Mouse (Mus musculus): ENCODE results near the gene St3gal4.

The St3gal4 gene

GRCm38 (mm10) chr9:35105884-35106880, 12.9 kb downstream of the St3gal4 start:
- no peak for DNase-seq

GRCm38 (mm10) chr9:35105438-35105837, 13.6 kb downstream of the St3gal4 start:
- DNase-seq = no peak

GRCm38 (mm10) chr9:35104711-35105110, 14.4 kb downstream of the St3gal4 start:
- no peak for DNase-seq

DNA sequence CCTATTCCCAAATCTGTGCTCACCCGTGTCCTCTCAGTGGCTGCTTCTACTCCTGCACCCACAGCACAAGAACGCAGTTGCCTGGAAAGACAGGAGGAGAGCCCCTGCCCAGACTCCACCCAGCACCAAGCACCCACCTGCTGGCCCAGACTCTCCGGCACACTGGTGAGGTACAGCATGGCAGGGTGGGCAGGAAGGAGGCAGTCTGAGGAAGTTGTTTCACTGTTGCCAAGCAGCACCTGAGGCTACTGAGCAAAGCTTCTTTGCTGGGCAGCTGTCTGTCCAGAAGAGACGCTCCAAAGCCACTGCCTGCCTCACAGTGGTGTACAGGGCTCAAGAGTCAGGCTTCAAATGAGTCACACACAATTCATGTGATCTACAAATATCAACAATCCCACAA, 20.3 kb downstream of the St3gal4 start:
- no peak for DNase-seq

DNA sequence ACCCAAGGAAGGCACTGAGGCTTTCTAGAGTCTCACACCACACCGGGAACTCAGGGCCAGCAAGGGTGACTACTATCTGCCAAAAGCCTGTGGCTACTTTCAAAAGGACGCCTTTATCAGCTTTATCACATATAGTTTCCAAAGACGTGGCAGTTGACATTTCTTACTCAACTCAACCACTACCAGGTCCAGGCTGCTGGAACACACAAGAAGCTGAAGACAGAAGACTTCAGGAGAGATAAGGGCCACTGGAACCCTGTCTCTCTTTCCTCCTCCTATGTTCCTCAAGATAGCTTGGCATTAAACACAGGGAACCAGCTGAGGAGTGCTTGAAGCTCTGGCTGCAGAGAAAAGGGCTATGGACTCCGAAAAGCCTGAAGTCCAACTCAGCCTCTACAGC, 21.2 kb downstream of the St3gal4 start:
- DNase-seq = no peak

DNA sequence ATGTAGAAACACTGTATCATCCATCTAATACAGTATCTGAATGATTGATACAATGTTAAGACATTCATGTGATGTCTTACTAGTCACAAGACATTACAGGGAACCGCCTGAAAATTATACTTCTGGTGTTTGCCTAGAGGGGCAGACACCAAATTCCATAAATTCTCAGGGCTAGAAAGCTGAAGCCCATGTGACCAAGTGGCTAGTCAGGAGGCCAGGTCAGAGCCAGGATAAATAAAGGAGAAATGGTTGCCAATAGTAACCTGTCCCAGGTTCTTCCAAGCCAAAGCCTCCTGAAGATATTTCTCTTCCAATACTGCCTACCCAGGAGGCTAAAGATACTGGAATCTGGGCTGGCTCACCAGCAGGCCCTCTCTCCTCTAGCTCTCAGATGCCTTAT, 23.3 kb downstream of the St3gal4 start:
- DNase-seq = no peak

- no peak for DNase-seq
Observed at GRCm38 (mm10) chr9:35093350-35093749, 25.7 kb downstream of the St3gal4 start.

GRCm38 (mm10) chr9:35092904-35093303, 26.2 kb downstream of the St3gal4 start:
- DNase-seq = no peak

- DNase-seq = no peak
Observed at GRCm38 (mm10) chr9:35061446-35061845, 57.6 kb downstream of the St3gal4 start.

GRCm38 (mm10) chr9:35059881-35060280, 59.2 kb downstream of the St3gal4 start:
- DNase-seq = no peak

DNA sequence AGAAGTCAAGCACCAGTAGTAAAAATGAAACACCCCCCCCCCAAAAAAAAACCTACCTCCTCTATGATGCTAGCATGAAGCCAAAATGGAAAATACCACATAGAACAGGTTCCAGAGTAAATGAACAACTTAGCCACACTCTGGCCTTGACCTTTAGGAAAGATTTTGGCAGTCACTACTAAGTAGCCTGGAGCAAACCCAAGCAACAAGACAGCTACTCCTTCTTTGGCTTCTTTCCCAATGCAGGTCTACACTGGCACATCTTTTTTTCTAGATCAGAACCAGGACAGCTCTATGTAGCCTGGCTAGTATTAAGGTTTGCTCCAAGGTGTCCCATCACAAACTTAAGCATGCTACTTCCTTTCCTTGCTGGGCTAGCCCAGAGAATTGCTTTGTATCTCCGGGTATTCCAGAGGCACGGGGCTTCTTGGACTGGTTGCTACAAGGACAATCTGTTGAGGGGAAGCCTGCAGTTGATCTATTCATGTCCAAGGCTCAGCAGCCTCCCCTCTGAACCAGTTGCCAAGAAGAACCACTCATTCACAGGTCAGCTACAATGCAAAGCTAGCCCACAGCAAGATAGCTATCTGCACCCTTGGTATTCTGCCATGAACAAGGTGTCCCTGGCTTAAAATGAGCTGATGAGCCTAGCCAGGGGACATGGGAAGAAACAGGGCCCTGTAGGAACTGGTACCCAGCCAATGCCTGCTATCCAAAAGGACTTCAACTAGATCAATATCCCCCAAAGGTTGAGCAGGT, 60.3 kb downstream of the St3gal4 start:
- DNase-seq = no peak

DNA sequence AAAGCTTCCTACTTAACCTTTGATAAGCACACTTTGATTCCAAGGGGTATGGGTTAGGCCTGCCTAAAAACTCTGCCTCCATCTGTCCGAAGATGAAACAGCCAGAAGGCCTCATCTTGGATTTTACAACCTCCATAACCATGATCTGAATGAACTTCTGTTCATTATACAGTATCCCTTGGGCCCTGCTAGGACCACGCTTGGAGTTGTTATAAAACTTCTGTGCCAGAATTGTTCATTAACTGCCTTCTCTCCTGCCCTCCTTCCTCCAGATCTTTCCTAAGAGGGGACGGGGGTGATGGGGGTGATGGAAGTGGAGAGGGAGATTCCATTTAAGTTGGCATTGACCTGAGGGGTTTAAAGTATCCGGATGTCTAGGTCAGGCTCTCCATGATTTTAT, 60.9 kb downstream of the St3gal4 start:
- DNase-seq = no peak

DNA sequence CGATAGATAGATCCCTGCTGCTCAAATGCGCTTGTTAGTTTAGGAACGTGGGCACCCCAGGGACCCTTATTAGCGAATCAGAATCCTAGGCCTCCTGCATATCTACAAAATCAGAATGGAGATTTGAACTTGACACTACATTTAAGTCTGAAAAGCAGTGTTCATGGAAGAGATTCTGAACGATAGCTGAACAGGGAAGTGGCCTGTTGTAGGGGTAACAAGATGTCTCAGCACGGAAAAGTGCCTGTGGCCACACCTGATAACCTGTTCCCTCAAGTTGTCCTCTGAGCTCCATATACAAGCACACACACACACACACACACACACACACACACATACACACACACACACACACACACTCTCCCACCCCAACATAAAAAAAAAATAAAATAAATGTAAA, 61.4 kb downstream of the St3gal4 start:
- DNase-seq = no peak

DNA sequence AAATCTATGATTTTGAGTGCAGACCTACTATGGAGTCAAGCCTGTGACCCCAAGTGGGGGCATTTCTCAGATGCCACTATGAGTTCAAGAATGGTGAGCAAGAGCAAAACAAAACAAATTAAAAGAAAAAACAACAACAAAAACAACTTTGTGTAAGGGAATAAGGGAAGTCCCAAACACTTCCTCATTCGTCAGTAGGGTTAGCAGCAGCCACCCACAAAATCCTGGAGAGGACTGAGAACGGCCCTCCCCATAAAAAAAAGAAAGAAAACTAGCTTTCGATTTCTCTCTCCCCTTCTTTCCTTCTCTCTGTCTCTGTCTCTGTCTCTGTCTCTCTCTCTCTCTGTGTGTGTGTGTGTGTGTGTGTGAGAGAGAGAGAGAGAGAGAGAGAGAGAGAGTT, 62.5 kb downstream of the St3gal4 start:
- DNase-seq = no peak

DNA sequence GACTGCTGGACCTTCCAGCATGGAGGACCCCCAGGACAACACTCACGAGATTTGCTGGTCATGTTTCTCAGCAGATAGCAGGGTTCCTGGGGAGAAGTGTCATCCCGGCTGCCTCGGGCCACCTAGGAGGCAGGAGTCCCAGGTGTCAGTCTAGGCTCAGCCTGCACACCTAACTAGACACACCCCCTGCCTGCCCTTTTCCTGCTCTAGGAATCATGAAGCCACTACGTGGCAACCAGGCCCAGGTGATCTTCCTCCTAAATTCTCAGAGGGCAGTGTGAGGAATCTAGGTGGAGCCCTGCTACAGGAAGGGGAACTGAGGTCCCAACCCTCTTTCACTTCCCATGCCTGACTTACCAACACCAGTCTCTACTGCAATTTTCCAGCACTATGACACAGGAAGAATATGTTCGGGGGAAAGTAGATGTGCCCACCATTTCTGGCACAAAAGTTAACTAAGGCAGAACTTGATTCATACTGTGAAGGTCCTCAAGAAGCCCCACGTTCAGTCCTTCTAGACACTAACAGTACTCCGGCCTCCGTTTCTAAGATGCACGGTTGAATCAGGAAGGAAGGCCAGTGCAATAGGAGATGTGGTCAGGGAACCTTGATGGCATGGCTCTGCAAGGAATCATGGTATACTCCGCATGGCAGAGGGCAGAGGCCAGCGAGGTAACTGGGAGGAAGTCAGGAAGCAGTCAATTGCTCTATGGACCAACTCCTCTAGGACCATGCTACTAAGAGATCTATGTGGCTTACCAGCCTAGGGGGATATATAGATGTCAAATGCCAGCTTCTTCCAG, 63.3 kb downstream of the St3gal4 start:
- DNase-seq = no peak

GRCm38 (mm10) chr9:35053669-35054068, 65.4 kb downstream of the St3gal4 start:
- DNase-seq = no peak

GRCm38 (mm10) chr9:35053081-35053480, 66.0 kb downstream of the St3gal4 start:
- DNase-seq = no peak

GRCm38 (mm10) chr9:35052671-35053070, 66.4 kb downstream of the St3gal4 start:
- DNase-seq = no peak

DNA sequence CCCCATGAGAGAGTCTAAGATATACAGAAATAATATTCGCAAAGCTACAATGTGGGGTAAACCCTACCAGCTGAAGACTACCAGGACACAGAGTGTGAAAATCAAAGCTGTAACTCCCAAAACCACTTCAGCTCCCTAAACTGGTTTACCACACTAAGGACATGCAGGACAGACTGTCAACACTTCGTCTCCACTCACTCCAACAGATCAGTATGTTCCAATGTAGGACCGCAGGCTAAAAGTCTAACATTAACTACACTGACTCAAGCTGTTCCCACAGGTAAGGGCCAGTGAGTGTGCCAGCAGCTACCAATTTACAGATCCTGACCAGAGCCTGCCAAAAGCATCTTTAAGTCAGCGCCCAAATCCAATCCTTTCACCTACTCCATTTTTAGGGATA, 67.4 kb downstream of the St3gal4 start:
- DNase-seq = no peak

- DNase-seq = no peak
Observed at GRCm38 (mm10) chr9:35050701-35051454, 68.2 kb downstream of the St3gal4 start.

DNA sequence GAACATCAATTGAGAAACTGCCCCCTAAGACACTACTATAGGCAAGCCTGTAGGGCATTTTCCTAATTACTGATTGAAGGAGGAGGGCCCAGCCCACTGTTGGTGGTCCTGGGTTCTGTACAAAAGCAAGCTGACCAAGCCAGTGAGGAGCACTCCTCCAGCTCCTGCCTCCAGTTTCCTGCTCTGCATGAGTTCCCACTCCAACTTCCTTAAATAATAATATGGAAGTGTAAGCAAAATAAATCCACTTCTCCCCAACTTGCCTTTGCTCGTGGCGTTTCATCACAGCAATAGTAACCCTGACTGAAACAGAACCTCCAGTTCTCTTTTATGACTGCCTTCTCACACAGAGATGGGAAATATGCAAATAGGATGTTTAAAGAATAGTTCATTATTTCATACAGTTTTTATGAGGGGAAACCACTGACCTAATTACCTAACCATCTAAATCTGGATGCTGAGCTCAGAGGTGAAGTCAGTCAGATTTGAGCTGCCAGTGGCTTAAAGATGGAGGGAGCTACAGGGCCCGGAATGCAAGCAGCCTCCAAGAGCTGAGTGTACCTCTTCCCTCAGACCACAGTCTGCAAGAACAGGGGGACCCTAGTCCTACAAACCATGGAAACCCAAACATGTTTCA, 69.1 kb downstream of the St3gal4 start:
- no peak for DNase-seq

- no peak for DNase-seq
Observed at GRCm38 (mm10) chr9:35048449-35048848, 70.6 kb downstream of the St3gal4 start.

All from right cerebral cortex, postnatal 4 days (tissue).